Mouse (Mus musculus): Measurements from ENCODE around the gene Hoxc9. TPM values are rescaled to one million over a fixed set of nuclear protein-coding genes. Genes with fewer than 3 reads are reported as not detected.

Hoxc9 gene
- polyA plus RNA-seq, 2 experiments, result 0.03 TPM; not detected in 1

GRCm38 (mm10) chr15:103011928-103012486 lies 35.8 kb downstream of the Hoxc9 start:
- TF ChIP-seq EP300 (IDR thresholded peaks at IDR 0.05; ENCODE audit: low read depth), result no peak
- peaks cover 100% of the 10 kb centered on the region for H3K27me3 ChIP-seq (ENCODE audit: control insufficient read depth, insufficient read depth, low read length)
- WGBS (ENCODE audit: insufficient replicate concordance), result 8% methylated on average over 26 of the region's 26 CpGs
- no peak overlapping the region for H3K4me2 ChIP-seq (ENCODE audit: low read depth)
- no peak for ATAC-seq (ENCODE audit: insufficient read depth)
- H3K27ac ChIP-seq, result no peak overlapping the region
- no peaks in the 10 kb centered on the region for H3K9me3 ChIP-seq (ENCODE audit: control insufficient read depth, low read length)
- H3K4me3 ChIP-seq (ENCODE audit: insufficient read depth in 1 of 2, low read depth in 2 of 2, low read length in 2 of 2), result no peak overlapping the region
- no peak overlapping the region for H3K9ac ChIP-seq (replicated peaks)
- no peak for DNase-seq (ENCODE audit: low read depth in 3 of 3, low spot score in 3 of 3)
- no peaks in the 10 kb centered on the region for H3K4me1 ChIP-seq (replicated peaks; ENCODE audit: control insufficient read depth in 2 of 2, insufficient read depth in 2 of 2, low read length in 1 of 2)
- no peaks in the 10 kb centered on the region for H3K36me3 ChIP-seq (replicated peaks; ENCODE audit: control insufficient read depth, insufficient read depth, low read depth)

- DNase-seq (ENCODE audit: low read depth in 3 of 3, low spot score in 3 of 3) (no peak), ATAC-seq (ENCODE audit: insufficient read depth) (no peak)
These were observed 37.2 kb downstream of the Hoxc9 start for GRCm38 (mm10) chr15:103013238-103013984.

GRCm38 (mm10) chr15:103014166-103015008 lies 38.1 kb downstream of the Hoxc9 start:
- DNase-seq (ENCODE audit: low read depth in 3 of 3, low spot score in 3 of 3) (no peak), ATAC-seq (ENCODE audit: insufficient read depth) (no peak)
- no peaks in the 10 kb centered on the region for H3K36me3 ChIP-seq (replicated peaks; ENCODE audit: control insufficient read depth, insufficient read depth, low read depth)
- TF ChIP-seq CTCF (IDR thresholded peaks at IDR 0.05; ENCODE audit: low read depth), result no peak
- no peak for TF ChIP-seq EP300 (IDR thresholded peaks at IDR 0.05; ENCODE audit: low read depth)
- no peaks in the 10 kb centered on the region for H3K4me1 ChIP-seq (replicated peaks; ENCODE audit: control insufficient read depth in 2 of 2, insufficient read depth in 2 of 2, low read length in 1 of 2)
- 2% methylated on average over 52 of the region's 57 CpGs for WGBS (ENCODE audit: insufficient replicate concordance)
- H3K4me3 ChIP-seq (ENCODE audit: insufficient read depth in 1 of 2, low read depth in 2 of 2, low read length in 2 of 2), result no peak overlapping the region
- no peak overlapping the region for H3K4me2 ChIP-seq (ENCODE audit: low read depth)
- H3K27ac ChIP-seq, result no peak overlapping the region
- H3K27me3 ChIP-seq (ENCODE audit: control insufficient read depth, insufficient read depth, low read length), result peaks cover 98% of the 10 kb centered on the region
- no peaks in the 10 kb centered on the region for H3K9me3 ChIP-seq (ENCODE audit: control insufficient read depth, low read length)
- no peak overlapping the region for H3K9ac ChIP-seq (replicated peaks)

More at GRCm38 (mm10) chr15:103013238-103013984, 37.2 kb downstream of the Hoxc9 start:
- Histone ChIP-seq H3K9ac (replicated peaks) (no peak overlapping the region), H3K4me3 (ENCODE audit: insufficient read depth in 1 of 2, low read depth in 2 of 2, low read length in 2 of 2) (no peak overlapping the region), H3K4me2 (ENCODE audit: low read depth) (no peak overlapping the region), H3K4me1 (replicated peaks; ENCODE audit: control insufficient read depth in 2 of 2, insufficient read depth in 2 of 2, low read length in 1 of 2) (no peaks in the 10 kb centered on the region), H3K9me3 (ENCODE audit: control insufficient read depth, low read length) (no peaks in the 10 kb centered on the region), H3K27me3 (ENCODE audit: control insufficient read depth, insufficient read depth, low read length) (peaks cover 98% of the 10 kb centered on the region), H3K36me3 (replicated peaks; ENCODE audit: control insufficient read depth, insufficient read depth, low read depth) (no peaks in the 10 kb centered on the region), H3K27ac (no peak overlapping the region)
- WGBS (ENCODE audit: insufficient replicate concordance), result 3% methylated on average over 17 of the region's 17 CpGs
- no peak for TF ChIP-seq EP300 (IDR thresholded peaks at IDR 0.05; ENCODE audit: low read depth)
- TF ChIP-seq CTCF (IDR thresholded peaks at IDR 0.05; ENCODE audit: low read depth), result peak; percentile 73

- H3K27me3 ChIP-seq (ENCODE audit: control insufficient read depth, insufficient read depth, low read length), result peaks cover 98% of the 10 kb centered on the region
- H3K36me3 ChIP-seq (replicated peaks; ENCODE audit: control insufficient read depth, insufficient read depth, low read depth), result no peaks in the 10 kb centered on the region
- TF ChIP-seq EP300 (IDR thresholded peaks at IDR 0.05; ENCODE audit: low read depth) (no peak), CTCF (IDR thresholded peaks at IDR 0.05; ENCODE audit: low read depth) (no peak)
- WGBS (ENCODE audit: insufficient replicate concordance), result 4% methylated on average over 28 of the region's 28 CpGs
- ATAC-seq (ENCODE audit: insufficient read depth) (no peak), DNase-seq (ENCODE audit: low read depth in 3 of 3, low spot score in 3 of 3) (no peak)
- H3K9ac ChIP-seq (replicated peaks), result no peak overlapping the region
- H3K4me2 ChIP-seq (ENCODE audit: low read depth), result no peak overlapping the region
- H3K27ac ChIP-seq, result no peak overlapping the region
- H3K4me3 ChIP-seq (ENCODE audit: insufficient read depth in 1 of 2, low read depth in 2 of 2, low read length in 2 of 2), result no peak overlapping the region
- no peaks in the 10 kb centered on the region for H3K9me3 ChIP-seq (ENCODE audit: control insufficient read depth, low read length)
- H3K4me1 ChIP-seq (replicated peaks; ENCODE audit: control insufficient read depth in 2 of 2, insufficient read depth in 2 of 2, low read length in 1 of 2), result no peaks in the 10 kb centered on the region
These were observed 38.8 kb downstream of the Hoxc9 start for GRCm38 (mm10) chr15:103015009-103015399.
